Mouse (Mus musculus) CH12.LX (cell line): ENCODE data around the gene Jmjd8. TPM values are rescaled to one million over a fixed set of nuclear protein-coding genes. Genes with fewer than 3 reads are reported as not detected.

Experiments
- DNase-seq: peaks from one replicate; pipeline ENCODE4 v3.0.0-alpha.2; 2013; ENCODE audit errors: extremely low read depth
- H3K27ac ChIP-seq: 2 replicates; pipeline ENCODE4 v1.5.1; 2012; ENCODE audit warnings: low read depth, mild to moderate bottlenecking, control low read depth, moderate library complexity; ENCODE audit not compliant: insufficient read depth
- H3K27me3 ChIP-seq: replicated peaks from 2 replicates; pipeline ENCODE3; 2012; ENCODE audit warnings: inconsistent platforms
- H3K36me3 ChIP-seq, 2 experiments: replicated peaks in 1 of 2; 2 replicates each; pipeline versions ENCODE3 to v1.6.1; 2012; ENCODE audit warnings: inconsistent platforms in 1 of 2, low read length in 1 of 2, mild to moderate bottlenecking in 1 of 2, mixed read lengths in 1 of 2, moderate library complexity in 1 of 2; ENCODE audit not compliant: control insufficient read depth in 1 of 2, insufficient read depth in 1 of 2
- H3K4me1 ChIP-seq, 2 experiments: 2 replicates each; pipeline ENCODE4 v1.6.1; 2012; ENCODE audit warnings: inconsistent platforms in 1 of 2, moderate library complexity in 1 of 2; ENCODE audit not compliant: insufficient read depth in 2 of 2, control insufficient read depth in 1 of 2
- H3K4me2 ChIP-seq: 2 replicates; pipeline ENCODE4 v1.6.1; 2012; ENCODE audit warnings: low read depth, mild to moderate bottlenecking, control low read depth; ENCODE audit not compliant: poor library complexity, insufficient read depth, severe bottlenecking
- H3K4me3 ChIP-seq, 3 experiments: fragments of 150-350 bp in 1 of 3; sonication (generic) in 1 of 3; replicated peaks in 1 of 3; 2 replicates each; pipeline versions ENCODE3 to v1.5.1; 2011 to 2012; ENCODE audit warnings: low read depth in 2 of 3, low read length in 2 of 3, mild to moderate bottlenecking in 2 of 3, moderate library complexity in 2 of 3, control low read depth in 1 of 3, improper control_type of control experiment in 1 of 3, inconsistent platforms in 1 of 3, mixed read lengths in 1 of 3; ENCODE audit not compliant: poor library complexity in 1 of 3
- H3K79me2 ChIP-seq: replicated peaks from 2 replicates; pipeline ENCODE4 v1.6.1; 2012; ENCODE audit warnings: mild to moderate bottlenecking, moderate library complexity; ENCODE audit not compliant: control insufficient read depth, poor library complexity, insufficient read depth, severe bottlenecking; ENCODE audit errors: extremely low read depth
- H3K9ac ChIP-seq: 2 replicates; pipeline ENCODE4 v1.6.1; 2012; ENCODE audit warnings: low read depth, mild to moderate bottlenecking, control low read depth, moderate library complexity; ENCODE audit not compliant: insufficient read depth
- H3K9me3 ChIP-seq: replicated peaks from 2 replicates; pipeline ENCODE3; 2012; ENCODE audit warnings: low read length, inconsistent platforms, mixed read lengths
- CHD2 ChIP-seq: IDR thresholded peaks from 2 replicates; pipeline ENCODE4 v1.6.1; 2011; ENCODE audit warnings: low read length, improper control_type of control experiment
- CTCF ChIP-seq, 2 experiments: IDR thresholded peaks in 1 of 2; conservative IDR thresholded peaks in 1 of 2; 2 replicates each; pipeline ENCODE4 v1.5.1; 2011 to 2012; ENCODE audit warnings: low read depth in 2 of 2, low read length in 2 of 2, improper control_type of control experiment in 1 of 2, inconsistent platforms in 1 of 2, mild to moderate bottlenecking in 1 of 2, moderate library complexity in 1 of 2
- E2F4 ChIP-seq: IDR thresholded peaks from 2 replicates; pipeline ENCODE4 v1.6.1; 2011; ENCODE audit warnings: low read depth, low read length, improper control_type of control experiment; ENCODE audit not compliant: insufficient replicate concordance
- ELF1 ChIP-seq: IDR thresholded peaks from 2 replicates; pipeline ENCODE4 v1.6.1; 2014; ENCODE audit warnings: low read depth, mild to moderate bottlenecking, inconsistent platforms, low read length, improper control_type of control experiment
- HCFC1 ChIP-seq: IDR thresholded peaks from 2 replicates; pipeline ENCODE4 v1.6.1; 2012; ENCODE audit warnings: low read depth, mild to moderate bottlenecking, inconsistent platforms, low read length, improper control_type of control experiment
- KAT2A ChIP-seq: IDR thresholded peaks from 2 replicates; pipeline ENCODE4 v1.6.1; 2012; ENCODE audit warnings: low read length, improper control_type of control experiment, inconsistent platforms; ENCODE audit not compliant: insufficient replicate concordance
- MAZ ChIP-seq: IDR thresholded peaks from 2 replicates; pipeline ENCODE4 v1.6.1; 2012; ENCODE audit warnings: low read depth, mild to moderate bottlenecking, inconsistent platforms, low read length, improper control_type of control experiment, moderate library complexity
- MEF2A ChIP-seq: IDR thresholded peaks from 2 replicates; pipeline ENCODE4 v1.6.1; 2014; ENCODE audit warnings: low read depth, mild to moderate bottlenecking, inconsistent platforms, low read length, improper control_type of control experiment, borderline replicate concordance
- MXI1 ChIP-seq: IDR thresholded peaks from 2 replicates; pipeline ENCODE4 v1.6.1; 2011; ENCODE audit warnings: mild to moderate bottlenecking, low read depth, low read length, improper control_type of control experiment
- NELFE ChIP-seq: IDR thresholded peaks from 2 replicates; pipeline ENCODE4 v1.6.1; 2011; ENCODE audit warnings: low read depth, low read length, improper control_type of control experiment
- NRF1 ChIP-seq: IDR thresholded peaks from 2 replicates; pipeline ENCODE4 v1.6.1; 2014; ENCODE audit warnings: low read depth, mild to moderate bottlenecking, inconsistent platforms, low read length, improper control_type of control experiment, moderate library complexity
- POLR2A ChIP-seq: IDR thresholded peaks from 2 replicates; pipeline ENCODE4 v1.6.1; 2011; ENCODE audit warnings: low read depth, mild to moderate bottlenecking, improper control_type of control experiment, low read length
- RCOR1 ChIP-seq: conservative IDR thresholded peaks from 2 replicates; pipeline ENCODE4 v1.6.1; 2012; ENCODE audit warnings: low read depth, mild to moderate bottlenecking, inconsistent platforms, low read length, improper control_type of control experiment
- SMC3 ChIP-seq: IDR thresholded peaks from 2 replicates; pipeline ENCODE4 v1.6.1; 2011; ENCODE audit warnings: low read depth, low read length, improper control_type of control experiment
- TBP ChIP-seq: conservative IDR thresholded peaks from 2 replicates; pipeline ENCODE4 v1.6.1; 2011; ENCODE audit warnings: low read depth, low read length, improper control_type of control experiment
- TCF12 ChIP-seq: IDR thresholded peaks from 2 replicates; pipeline ENCODE4 v1.6.1; 2014; ENCODE audit warnings: low read depth, mild to moderate bottlenecking, inconsistent platforms, low read length, improper control_type of control experiment
- ZC3H11A ChIP-seq: IDR thresholded peaks from 2 replicates; pipeline ENCODE4 v1.6.1; 2012; ENCODE audit warnings: low read depth, mild to moderate bottlenecking, inconsistent platforms, low read length, improper control_type of control experiment
- ZKSCAN1 ChIP-seq: IDR thresholded peaks from 2 replicates; pipeline ENCODE4 v1.6.1; 2012; ENCODE audit warnings: low read depth, inconsistent platforms, low read length, improper control_type of control experiment, borderline replicate concordance
- dilution Hi-C: fragments of 300-500 bp; cut with MboI; formaldehyde crosslinking; loops from 2 replicates; pipeline ENCODE4 v1.14.3; 2020; ENCODE audit warnings: low sequenced_read_pairs; ENCODE audit not compliant: extremely low pct_unique_long_range_greater_than_20kb, extremely low pct_ligation_motif_present
- in situ Hi-C: fragments of 300-500 bp; cut with MboI; formaldehyde crosslinking; loops from 3 replicates; pipeline ENCODE4 v1.14.3; 2019; ENCODE audit warnings: low sequenced_read_pairs, low pct_ligation_motif_present, low pct_unique_long_range_greater_than_20kb, mixed read lengths
- polyA plus RNA-seq: library from polyadenylated mRNA; unstranded; fragments of >175 nt; gene quantifications from 2 replicates; pipeline ENCODE4 v1.2.1, GENCODE M21; 2012; ENCODE audit warnings: low read depth; ENCODE audit not compliant: insufficient read length
- total RNA-seq, 2 experiments: library from RNA; depleted of rRNA; stranded (reverse); fragments of 300-350 nt in 1 of 2; fragments of >200 nt in 1 of 2; gene quantifications; 2 replicates each; pipeline ENCODE4 v1.2.3; 2012 to 2014

Jmjd8 gene
- total and polyA plus RNA-seq, 3 experiments = 4.8 to 8.3 (median 7.7) TPM

- dilution Hi-C loops (no loop called here), in situ Hi-C loops (loop anchor here (10.0 kb wide), 1 partner anchor 62 kb away; the partner anchor contains the start of gene Mslnl)
- peak; percentile 83 for DNase-seq
- Histone ChIP-seq H3K79me2 (no peaks in the 10 kb centered on the region), H3K36me3 (peaks cover 0 to 8% of the 10 kb centered on the region in 2 experiments), H3K9ac (peak within 1 kb of the TSS; percentile 81), H3K4me3 (peak within 1 kb of the TSS; percentile 64 to 78 (median 67)), H3K27ac (no peak within 1 kb of the TSS), H3K4me1 (peaks cover 14 to 24% of the 10 kb centered on the region in 2 experiments), H3K9me3 (peaks cover 2% of the 10 kb centered on the region), H3K4me2 (peak within 1 kb of the TSS; percentile 79), H3K27me3 (peaks cover 27% of the 10 kb centered on the region)
- TF ChIP-seq CHD2 (0 out of 2 replicates have a peak, but pooled peaks have one; percentile 18), MAZ (no peak), TBP (no peak), POLR2A (peak; percentile 61), TCF12 (peak; percentile 38; the same call in 1 of the 2 replicates), ZKSCAN1 (no peak), KAT2A (no peak)
Measured at GRCm38 (mm10) chr17:25796951-25797369, 31.7 kb upstream of the Jmjd8 start, which contains the start of gene Metrn. Metrn (minus strand) TSS chr17:25797136.

- no peak overlapping the region for H3K4me3 ChIP-seq
- in situ Hi-C loops (no loop called here), dilution Hi-C loops (no loop called here)
- peak; percentile 81 for DNase-seq
- H3K4me1 ChIP-seq = peaks cover 5 to 10% of the 10 kb centered on the region in 2 experiments; a peak in 3 of 4 replicates
- no peak overlapping the region for H3K27ac ChIP-seq
- H3K9ac ChIP-seq = no peak overlapping the region
- peak; percentile 55 for TF ChIP-seq ZC3H11A
- TF ChIP-seq CTCF (conservative IDR thresholded peaks at IDR 0.05 in 1 of 2, IDR thresholded peaks at IDR 0.05 in 1 of 2; ENCODE audit: low read depth in 2 of 2, low read length in 2 of 2) = peak; percentile 77 to 98
- peak; percentile 81 for TF ChIP-seq SMC3
- TF ChIP-seq ELF1 = peak; percentile 57
- peak; percentile 54 for TF ChIP-seq NRF1
- no peak for TF ChIP-seq RCOR1
- no peak for TF ChIP-seq E2F4
- TF ChIP-seq MAZ = no peak
- TF ChIP-seq MEF2A = no peak
- TF ChIP-seq NELFE = peak; percentile 31; the same call in 1 of the 2 replicates
- no peak for TF ChIP-seq MXI1
- peak; percentile 63 for TF ChIP-seq HCFC1
- TF ChIP-seq CHD2 = no peak
- peaks cover 2% of the 10 kb centered on the region for H3K9me3 ChIP-seq
- no peaks in the 10 kb centered on the region for H3K36me3 ChIP-seq
- H3K27me3 ChIP-seq = peaks cover 57% of the 10 kb centered on the region
- no peaks in the 10 kb centered on the region for H3K79me2 ChIP-seq
- H3K4me2 ChIP-seq = no peak overlapping the region
Measured at GRCm38 (mm10) chr17:25801029-25801428, 27.6 kb upstream of the Jmjd8 start.
